Mouse (Mus musculus): Measurements from ENCODE around the gene Gckr. TPM values are rescaled to one million over a fixed set of nuclear protein-coding genes. Genes with fewer than 3 reads are reported as not detected.

Gckr gene
- polyA plus RNA-seq, 1 experiment from 2014 or later = 0.10 TPM

Other genes starting within 250 kb of the Gckr start
- gene Atraid, start 249.1 kb upstream of the Gckr start, polyA plus RNA-seq (2015; fragmentation: Nextera tagmentation; extraction: Ambion mirVana) = 173 and 179 TPM in 2 replicates
- gene Slc5a6, start 248.5 kb upstream of the Gckr start, polyA plus RNA-seq (2015; fragmentation: Nextera tagmentation; extraction: Ambion mirVana) = 16.7 and 17.8 TPM in 2 replicates
- 11.6 and 13.5 TPM in 2 replicates for gene Cad, start 242.7 kb upstream of the Gckr start, polyA plus RNA-seq (2015; fragmentation: Nextera tagmentation; extraction: Ambion mirVana)
- not detected in 2 replicates for gene Dnajc5g, start 191.2 kb upstream of the Gckr start, polyA plus RNA-seq (2015; fragmentation: Nextera tagmentation; extraction: Ambion mirVana)
- 44.9 and 55.5 TPM in 2 replicates for gene Slc30a3, start 189.2 kb upstream of the Gckr start, polyA plus RNA-seq (2015; fragmentation: Nextera tagmentation; extraction: Ambion mirVana)
- 0.33 and 1.5 TPM in 2 replicates for gene Trim54, start 180.7 kb upstream of the Gckr start, polyA plus RNA-seq (2015; fragmentation: Nextera tagmentation; extraction: Ambion mirVana)
- 0.41 TPM in 1 of 2 replicates, not detected in the other for gene Ucn, start 158.6 kb upstream of the Gckr start, polyA plus RNA-seq (2015; fragmentation: Nextera tagmentation; extraction: Ambion mirVana)
- 57.4 and 58.0 TPM in 2 replicates for gene Mpv17, start 143.2 kb upstream of the Gckr start, polyA plus RNA-seq (2015; fragmentation: Nextera tagmentation; extraction: Ambion mirVana)
- 1.5 and 1.9 TPM in 2 replicates for gene Gm29609, start 117.5 kb upstream of the Gckr start, polyA plus RNA-seq (2015; fragmentation: Nextera tagmentation; extraction: Ambion mirVana)
- 54.0 and 61.9 TPM in 2 replicates for gene Gtf3c2, start 117.3 kb upstream of the Gckr start, polyA plus RNA-seq (2015; fragmentation: Nextera tagmentation; extraction: Ambion mirVana)
- gene Snx17, start 104.2 kb upstream of the Gckr start, polyA plus RNA-seq (2015; fragmentation: Nextera tagmentation; extraction: Ambion mirVana) = 111 and 120 TPM in 2 replicates
- gene Eif2b4, start 104.0 kb upstream of the Gckr start, polyA plus RNA-seq (2015; fragmentation: Nextera tagmentation; extraction: Ambion mirVana) = 86.8 and 90.4 TPM in 2 replicates
- gene Zfp513, start 95.1 kb upstream of the Gckr start, polyA plus RNA-seq (2015; fragmentation: Nextera tagmentation; extraction: Ambion mirVana) = 14.2 and 14.9 TPM in 2 replicates
- gene Ppm1g, start 76.8 kb upstream of the Gckr start, polyA plus RNA-seq (2015; fragmentation: Nextera tagmentation; extraction: Ambion mirVana) = 167 and 173 TPM in 2 replicates
- 166 and 168 TPM in 2 replicates for gene Nrbp1, start 56.6 kb upstream of the Gckr start, polyA plus RNA-seq (2015; fragmentation: Nextera tagmentation; extraction: Ambion mirVana)
- 0.36 and 0.51 TPM in 2 replicates for gene Gm9970, start 56.2 kb upstream of the Gckr start, polyA plus RNA-seq (2015; fragmentation: Nextera tagmentation; extraction: Ambion mirVana)
- 3.0 and 11.2 TPM in 2 replicates for gene Krtcap3, start 45.8 kb upstream of the Gckr start, polyA plus RNA-seq (2015; fragmentation: Nextera tagmentation; extraction: Ambion mirVana)
- 28.9 and 30.4 TPM in 2 replicates for gene Ift172, start 6.3 kb upstream of the Gckr start, polyA plus RNA-seq (2015; fragmentation: Nextera tagmentation; extraction: Ambion mirVana)
- 102 and 129 TPM in 2 replicates for gene Fndc4, start 1.4 kb upstream of the Gckr start, polyA plus RNA-seq (2015; fragmentation: Nextera tagmentation; extraction: Ambion mirVana)
- gene Zfp512, start 155.0 kb downstream of the Gckr start, polyA plus RNA-seq (2015; fragmentation: Nextera tagmentation; extraction: Ambion mirVana) = 97.9 and 110 TPM in 2 replicates
- gene 4930548H24Rik, start 188.3 kb downstream of the Gckr start, polyA plus RNA-seq (2015; fragmentation: Nextera tagmentation; extraction: Ambion mirVana) = not detected in 2 replicates
- 76.5 and 80.8 TPM in 2 replicates for gene Gpn1, start 197.3 kb downstream of the Gckr start, polyA plus RNA-seq (2015; fragmentation: Nextera tagmentation; extraction: Ambion mirVana)
- 32.4 and 38.1 TPM in 2 replicates for gene Slc4a1ap, start 229.6 kb downstream of the Gckr start, polyA plus RNA-seq (2015; fragmentation: Nextera tagmentation; extraction: Ambion mirVana)
- gene Supt7l, start 230.4 kb downstream of the Gckr start, polyA plus RNA-seq (2015; fragmentation: Nextera tagmentation; extraction: Ambion mirVana) = 25.5 and 26.0 TPM in 2 replicates